Mouse (Mus musculus): ENCODE results near the gene Cd80.
A peak's percentile ranks its signal among the peaks of the same experiment; 100 is the strongest.

The Cd80 gene

GRCm38 (mm10) chr16:38450707-38451106 lies 4.7 kb upstream of the Cd80 start:
- DNase-seq: no peak

- no peak for DNase-seq
Observed at GRCm38 (mm10) chr16:38451421-38452205, 3.7 kb upstream of the Cd80 start.

GRCm38 (mm10) chr16:38452442-38453202 lies 2.7 kb upstream of the Cd80 start, which contains the start of gene Adprh:
Gene Adprh, minus strand, starts transcription at chr16:38452703.
- DNase-seq: peak; percentile 97

- DNase-seq: no peak
Observed at GRCm38 (mm10) chr16:38453203-38453553, 2.2 kb upstream of the Cd80 start.

- DNase-seq: no peak
Observed at GRCm38 (mm10) chr16:38453952-38454351, 1.4 kb upstream of the Cd80 start.

- DNase-seq: no peak
Observed at GRCm38 (mm10) chr16:38454533-38455254, 667 bp upstream of the Cd80 start.

- no peak for DNase-seq
Observed at GRCm38 (mm10) chr16:38456812-38457567, 1.6 kb downstream of the Cd80 start.

- DNase-seq: no peak
Observed at GRCm38 (mm10) chr16:38458600-38459280, 3.4 kb downstream of the Cd80 start.

GRCm38 (mm10) chr16:38459990-38460389 lies 4.6 kb downstream of the Cd80 start:
- DNase-seq: no peak

GRCm38 (mm10) chr16:38461749-38462148 lies 6.4 kb downstream of the Cd80 start:
- DNase-seq: no peak

- DNase-seq: no peak
Observed at GRCm38 (mm10) chr16:38462161-38462560, 6.8 kb downstream of the Cd80 start.

- no peak for DNase-seq
Observed at GRCm38 (mm10) chr16:38463305-38463704, 7.9 kb downstream of the Cd80 start.

- no peak for DNase-seq
Observed at GRCm38 (mm10) chr16:38466089-38466488, 10.7 kb downstream of the Cd80 start.

GRCm38 (mm10) chr16:38467091-38467916 lies 11.9 kb downstream of the Cd80 start:
- no peak for DNase-seq

GRCm38 (mm10) chr16:38467917-38468705 lies 12.8 kb downstream of the Cd80 start:
- no peak for DNase-seq

GRCm38 (mm10) chr16:38468706-38469018 lies 13.3 kb downstream of the Cd80 start:
- DNase-seq: no peak

GRCm38 (mm10) chr16:38469437-38469836 lies 14.1 kb downstream of the Cd80 start:
- DNase-seq: no peak

GRCm38 (mm10) chr16:38471697-38472506 lies 16.5 kb downstream of the Cd80 start:
- DNase-seq: no peak

GRCm38 (mm10) chr16:38472507-38472873 lies 17.1 kb downstream of the Cd80 start:
- no peak for DNase-seq

GRCm38 (mm10) chr16:38473661-38474060 lies 18.3 kb downstream of the Cd80 start:
- DNase-seq: no peak

Measured in kidney, adult 9 months (tissue).